Mouse (Mus musculus) large intestine, adult 2 months (tissue): Measurements from ENCODE around the gene Ocel1. TPM values are rescaled to one million over a fixed set of nuclear protein-coding genes. Genes with fewer than 3 reads are reported as not detected.

Experiments used
- DNase-seq: peaks from one replicate; pipeline ENCODE4 v3.0.0-alpha.2; 2012; ENCODE audit warnings: low read depth, low spot score
- WGBS: fragments of 180-500 bp; shearing (Covaris S2); methylation state at CpG from one replicate; pipeline ENCODE4 v1.1.7; 2018; 5-methylcytosine and 5-hydroxymethylcytosine counted together
- polyA plus RNA-seq: library from polyadenylated mRNA; depleted of rRNA; stranded (reverse); fragments of >200 nt; gene quantifications from 2 replicates; pipeline ENCODE4 v1.2.3, GENCODE M21; 2012

Ocel1 gene
- polyA plus RNA-seq, 1 experiment = 21.2 TPM

GRCm38 (mm10) chr8:71376423-71377030, 5.4 kb downstream of the Ocel1 start:
- DNase-seq = no peak
- WGBS = 49% methylated on average over 8 of the region's 8 CpGs

DNA sequence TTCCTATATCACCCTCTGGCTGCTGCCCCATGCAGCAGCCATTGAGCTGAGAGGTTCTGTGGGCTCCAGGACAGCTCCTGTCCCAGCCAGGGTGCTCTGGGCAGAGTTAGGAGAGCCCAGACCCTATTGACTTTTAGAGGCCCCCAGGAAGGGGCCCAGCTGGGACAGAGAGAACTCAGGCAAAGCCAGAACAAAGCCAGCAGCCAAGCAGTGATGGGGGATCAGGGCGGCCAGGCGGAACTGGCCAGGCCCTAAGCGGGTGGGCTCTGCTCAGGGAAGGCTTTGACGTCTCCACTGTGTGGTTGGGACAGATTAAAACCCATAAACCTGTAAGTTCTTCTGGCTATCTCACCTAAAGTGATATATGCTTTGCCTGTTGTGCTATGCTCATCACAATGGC, 7.9 kb downstream of the Ocel1 start:
- 80% methylated on average over 4 of the region's 4 CpGs for WGBS
- no peak for DNase-seq

DNA sequence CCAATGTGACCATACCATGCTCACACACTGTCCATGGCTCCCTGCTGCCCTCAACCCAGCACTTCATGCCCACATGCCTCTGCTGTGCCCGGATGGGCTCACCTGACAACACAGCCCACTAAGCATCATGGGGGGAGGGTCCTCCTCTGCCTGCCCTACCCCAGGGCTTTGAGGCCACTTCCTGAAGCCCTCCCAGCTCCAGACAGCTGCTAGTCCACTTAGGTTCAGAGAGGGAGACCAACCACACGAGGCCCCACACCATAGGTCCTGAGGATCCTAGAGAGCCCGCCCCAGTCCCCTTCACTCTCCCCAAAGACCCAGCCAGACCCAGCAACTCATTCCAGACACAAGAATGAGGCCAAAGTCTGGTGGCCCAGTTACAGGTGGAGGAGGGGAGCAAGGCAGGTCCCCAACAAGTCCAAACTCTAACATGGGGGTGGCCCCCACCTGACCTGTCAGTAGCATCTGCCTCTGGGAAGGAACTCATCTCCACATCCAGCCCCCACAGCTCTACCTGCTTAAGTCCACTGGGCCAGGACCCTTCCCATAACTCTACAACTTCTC, 8.5 kb downstream of the Ocel1 start:
- 42% methylated on average over 3 of the region's 3 CpGs for WGBS
- DNase-seq = no peak

GRCm38 (mm10) chr8:71380178-71381171, 9.4 kb downstream of the Ocel1 start:
- under 1% methylated on average over 72 of the region's 72 CpGs for WGBS
- no peak for DNase-seq

- under 1% methylated on average over 88 of the region's 89 CpGs for WGBS
- DNase-seq = no peak
Observed at GRCm38 (mm10) chr8:71381421-71381970, 10.4 kb downstream of the Ocel1 start, which contains the start of gene Nr2f6. TSS of gene Nr2f6 (minus strand) at chr8:71381960.

- WGBS = under 1% methylated on average over 75 of the region's 80 CpGs
- no peak for DNase-seq
Observed at GRCm38 (mm10) chr8:71381971-71382961, 11.2 kb downstream of the Ocel1 start.

DNA sequence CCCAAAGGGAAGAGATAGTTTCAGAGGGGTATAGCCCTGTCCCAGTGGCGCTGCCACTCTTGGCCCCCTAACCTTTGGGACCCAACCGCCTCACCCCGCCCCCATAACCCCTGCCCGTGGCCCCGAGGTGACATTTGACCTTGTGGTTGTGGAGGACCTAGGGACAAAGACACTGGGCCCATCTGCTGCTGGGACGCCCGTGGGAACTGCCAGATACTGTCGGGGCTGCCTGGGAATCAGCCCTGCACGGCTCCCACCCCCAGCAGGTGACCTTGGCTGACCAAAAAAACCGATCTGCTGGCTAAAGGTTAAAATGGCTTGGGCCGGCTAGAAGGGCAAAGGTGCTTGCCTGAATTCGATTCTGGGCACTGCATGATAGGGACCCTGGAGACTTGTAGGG, 12.3 kb downstream of the Ocel1 start:
- no peak for DNase-seq
- 32% methylated on average over 12 of the region's 12 CpGs for WGBS

DNA sequence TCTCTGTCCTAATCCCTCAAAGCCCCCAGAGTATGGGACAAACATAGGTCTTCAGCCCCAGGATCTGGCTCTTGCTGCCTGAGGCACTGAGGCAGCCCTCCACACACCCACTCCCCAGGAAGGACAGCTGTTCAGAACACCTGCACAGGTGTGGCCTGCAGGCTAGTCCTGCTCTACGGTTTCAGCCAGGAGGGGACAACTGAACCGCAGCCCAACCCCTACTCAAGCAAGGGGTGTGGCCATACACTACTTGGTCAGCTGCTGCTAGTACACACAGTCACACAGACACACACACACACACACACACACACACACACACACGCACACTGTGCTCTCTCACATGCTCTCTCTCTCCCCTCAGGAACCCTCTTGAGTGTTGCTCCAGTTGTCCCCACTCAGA, 12.8 kb downstream of the Ocel1 start:
- no peak for DNase-seq
- 29% methylated on average over 3 of the region's 3 CpGs for WGBS

DNA sequence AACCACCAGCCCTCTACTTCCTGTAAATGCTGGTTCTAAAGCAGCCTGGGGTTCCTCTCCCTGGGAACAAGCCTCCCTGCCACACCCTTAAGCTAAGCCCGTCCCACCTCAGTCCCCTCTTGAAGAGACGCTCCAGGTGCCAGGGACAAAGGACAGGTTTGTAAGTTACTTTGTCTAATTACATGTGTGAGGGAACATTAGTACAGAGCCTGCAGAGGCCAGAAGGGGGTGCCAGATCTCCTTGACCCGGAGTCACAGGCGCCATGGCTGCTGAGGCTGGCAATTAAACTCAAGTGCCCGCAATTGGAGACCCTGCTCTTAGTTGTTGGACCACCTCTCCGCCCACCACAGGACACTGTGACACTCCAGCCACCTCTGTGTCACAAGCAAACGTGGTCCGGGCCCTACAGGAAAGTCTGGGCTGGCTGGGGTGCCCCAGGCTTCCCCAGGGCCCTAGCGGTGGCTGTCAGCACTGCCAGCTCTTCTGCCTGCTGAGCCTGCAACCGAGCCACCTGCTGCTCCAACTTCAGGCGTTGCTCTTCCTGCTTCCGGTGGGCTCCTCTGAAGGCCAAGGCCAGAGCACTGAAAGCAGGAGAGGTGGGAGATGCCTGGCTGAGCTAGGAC, 14.2 kb downstream of the Ocel1 start:
- WGBS = 79% methylated on average over 12 of the region's 12 CpGs
- no peak for DNase-seq

- no peak for DNase-seq
- 13% methylated on average over 1 of the region's 1 CpGs for WGBS
Observed at GRCm38 (mm10) chr8:71388267-71388666, 17.2 kb downstream of the Ocel1 start.

DNA sequence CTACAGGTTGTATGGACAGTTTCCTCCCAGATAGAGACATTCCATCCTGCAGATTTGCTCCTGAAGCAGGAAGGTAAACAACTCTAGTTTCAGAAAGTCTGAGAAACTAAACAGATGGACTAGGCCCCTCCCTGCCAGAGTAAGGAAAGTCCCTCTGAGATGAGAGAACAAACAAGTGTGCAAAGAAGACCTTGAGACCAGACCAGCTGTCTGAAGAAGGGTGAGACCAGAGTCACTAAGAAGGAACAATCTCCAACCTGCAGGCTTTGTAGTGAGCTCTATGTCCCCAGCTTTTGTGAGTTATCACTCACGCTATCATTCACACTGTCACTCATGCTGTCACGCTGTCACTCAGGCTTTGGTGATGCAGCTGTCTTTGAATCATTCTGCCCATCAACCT, 20.6 kb downstream of the Ocel1 start:
- no peak for DNase-seq
- WGBS = 92% methylated on average over 2 of the region's 2 CpGs

GRCm38 (mm10) chr8:71392391-71392790, 21.3 kb downstream of the Ocel1 start:
- no peak for DNase-seq
- WGBS = 83% methylated on average over 5 of the region's 5 CpGs

DNA sequence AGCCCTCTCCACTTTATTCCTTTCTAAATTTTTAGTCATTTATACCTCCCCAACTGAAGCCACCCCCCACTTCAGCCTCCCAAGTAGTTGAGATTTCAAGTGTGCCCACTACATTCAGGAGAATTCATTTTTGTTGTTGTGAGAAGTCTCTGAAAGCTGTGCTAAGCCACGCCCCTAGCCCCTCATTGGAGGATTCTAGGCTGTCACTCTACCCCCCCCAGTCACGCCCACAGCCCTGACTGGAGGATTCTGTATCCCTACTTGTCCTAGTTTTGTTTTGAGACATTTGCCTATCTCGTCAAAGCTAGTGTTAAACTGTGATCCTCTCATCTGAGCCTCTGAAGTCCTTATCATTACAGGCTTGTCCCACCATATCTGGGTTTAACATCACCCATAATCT, 21.8 kb downstream of the Ocel1 start:
- WGBS = 37% methylated on average over 3 of the region's 3 CpGs
- DNase-seq = no peak

- WGBS = 86% methylated on average over 7 of the region's 7 CpGs
- DNase-seq = no peak
Observed at GRCm38 (mm10) chr8:71394481-71394880, 23.4 kb downstream of the Ocel1 start.

- DNase-seq = no peak
- WGBS = 82% methylated on average over 10 of the region's 10 CpGs
Observed at GRCm38 (mm10) chr8:71395071-71395470, 24.0 kb downstream of the Ocel1 start.

DNA sequence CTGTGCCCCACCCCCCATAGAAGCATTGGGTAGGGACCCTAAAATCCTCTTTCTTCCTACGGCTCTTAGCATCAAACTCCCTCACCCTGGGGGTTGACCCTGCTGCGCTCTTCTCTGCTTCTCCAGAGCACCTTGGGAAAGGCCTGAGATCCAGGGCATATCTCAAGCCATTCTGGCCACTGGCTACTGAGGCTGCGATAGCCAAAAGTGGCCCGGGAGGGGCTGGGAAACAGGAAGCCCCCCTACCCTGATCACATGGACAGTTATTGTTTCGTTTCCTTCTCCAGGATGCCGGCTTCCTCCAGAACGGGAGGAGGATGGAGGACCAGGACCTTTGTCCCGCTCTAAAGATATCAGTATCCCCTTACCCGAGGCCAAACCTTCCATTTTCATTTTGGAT, 24.5 kb downstream of the Ocel1 start, which contains the start of gene Ushbp1:
TSS of gene Ushbp1 (minus strand) at position 174 of the 400 bp plus-strand sequence.
- DNase-seq = no peak
- WGBS = 85% methylated on average over 9 of the region's 9 CpGs

GRCm38 (mm10) chr8:71396639-71397305, 25.7 kb downstream of the Ocel1 start, which contains the start of gene Babam1:
TSS of gene Babam1 (plus strand) at chr8:71396861.
- no peak for DNase-seq
- 1% methylated on average over 34 of the region's 34 CpGs for WGBS

DNA sequence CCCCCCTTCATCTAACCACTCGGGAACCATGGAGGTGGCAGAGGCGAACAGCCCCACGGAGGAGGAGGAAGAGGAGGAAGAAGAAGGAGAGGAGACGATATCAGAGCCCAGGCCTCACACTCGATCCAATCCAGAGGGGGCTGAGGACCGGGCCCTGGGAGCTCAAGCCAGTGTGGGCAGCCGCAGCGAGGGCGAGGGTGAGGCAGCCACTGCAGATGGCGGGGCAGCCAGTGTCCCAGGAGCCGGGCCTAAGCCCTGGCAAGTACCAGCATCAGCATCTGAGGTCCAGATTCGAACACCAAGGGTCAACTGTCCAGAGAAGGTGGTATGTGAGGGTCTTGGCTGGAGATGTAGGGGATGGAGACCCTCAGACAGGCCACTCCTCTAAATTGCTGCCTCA, 26.6 kb downstream of the Ocel1 start:
- no peak for DNase-seq
- 82% methylated on average over 12 of the region's 12 CpGs for WGBS
